Mouse (Mus musculus): ENCODE data around the gene Foxj3. TPM values are rescaled to one million over a fixed set of nuclear protein-coding genes. Genes with fewer than 3 reads are reported as not detected.
"Not testable (repeated sequence)": the region's sequence is repeated elsewhere in the genome, so short reads cannot be mapped to it uniquely, and the experiment has no call there.

Gene Foxj3
- polyA plus RNA-seq, 1 experiment from 2014 or later: 7.4 TPM

DNA sequence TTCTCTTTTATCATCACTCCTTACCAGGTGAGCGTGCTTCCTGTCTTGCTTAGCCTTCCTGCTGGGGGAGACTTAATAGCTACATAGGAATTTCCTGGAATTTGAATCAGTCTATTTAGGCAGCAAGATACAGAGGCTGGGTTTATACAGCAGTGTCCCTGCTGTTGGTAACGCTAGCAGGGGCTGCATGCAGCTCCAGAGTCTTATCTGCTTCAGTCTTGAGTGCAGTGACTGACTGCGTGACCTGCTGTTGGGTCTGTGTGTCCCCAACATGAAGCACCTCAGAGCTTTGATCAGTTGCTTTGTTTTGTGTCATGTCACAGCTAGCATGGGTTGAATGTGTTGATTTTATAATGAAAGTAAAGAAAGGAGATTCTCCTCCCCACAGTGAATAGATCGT, 90.5 kb downstream of the Foxj3 start:
- no peaks in the 10 kb centered on the region for H3K4me1 ChIP-seq (replicated peaks; ENCODE audit: control insufficient read depth, insufficient read depth)
- no peak overlapping the region for H3K4me3 ChIP-seq (ENCODE audit: low read depth, low read length)
- H3K9ac ChIP-seq (ENCODE audit: low read length): no peak overlapping the region
- no peaks in the 10 kb centered on the region for H3K27me3 ChIP-seq (ENCODE audit: control insufficient read depth, insufficient read depth, low read length)
- ATAC-seq (ENCODE audit: low FRiP score, low TSS enrichment) (no peak), DNase-seq (ENCODE audit: low spot score) (no peak)
- 85% methylated on average over 4 of the region's 4 CpGs for WGBS
- no peak overlapping the region for H3K27ac ChIP-seq (replicated peaks)
- peaks cover 20% of the 10 kb centered on the region for H3K36me3 ChIP-seq (ENCODE audit: control insufficient read depth, insufficient read depth, low read length)
- no peaks in the 10 kb centered on the region for H3K9me3 ChIP-seq (ENCODE audit: control insufficient read depth, low read length)
- H3K4me2 ChIP-seq (replicated peaks; ENCODE audit: low read depth): no peak overlapping the region
- TF ChIP-seq EP300 (optimal IDR thresholded peaks at IDR 0.05) (no peak), CTCF (IDR thresholded peaks at IDR 0.05; ENCODE audit: low read depth) (no peak)

DNA sequence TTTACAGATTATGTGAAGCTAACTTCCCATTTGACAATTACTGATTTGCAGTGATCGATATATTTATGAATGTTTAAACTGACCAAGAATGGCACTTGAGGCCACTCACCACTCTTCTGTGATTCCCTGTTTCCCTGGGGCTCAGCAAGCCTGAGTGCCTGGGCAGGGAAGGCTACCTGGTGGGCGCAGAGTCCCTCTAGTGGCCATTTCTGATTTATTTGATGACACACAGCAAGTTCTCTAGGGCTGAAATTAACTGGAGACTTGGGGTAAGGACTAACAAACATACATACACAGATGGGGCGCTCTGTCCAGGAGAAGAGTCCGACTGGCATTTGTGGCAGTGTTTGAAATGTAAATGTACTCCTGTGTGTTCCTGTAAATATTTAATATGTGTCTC, 91.6 kb downstream of the Foxj3 start:
- peak; percentile 50 for TF ChIP-seq CTCF (IDR thresholded peaks at IDR 0.05; ENCODE audit: low read depth)
- not testable (repeated sequence) for H3K4me3 ChIP-seq (ENCODE audit: low read depth, low read length); H3K4me1 ChIP-seq (replicated peaks; ENCODE audit: control insufficient read depth, insufficient read depth); H3K9me3 ChIP-seq (ENCODE audit: control insufficient read depth, low read length); H3K27ac ChIP-seq (replicated peaks); ATAC-seq (ENCODE audit: low FRiP score, low TSS enrichment); H3K4me2 ChIP-seq (replicated peaks; ENCODE audit: low read depth); H3K9ac ChIP-seq (ENCODE audit: low read length); DNase-seq (ENCODE audit: low spot score); H3K27me3 ChIP-seq (ENCODE audit: control insufficient read depth, insufficient read depth, low read length)
- 77% methylated on average over 3 of the region's 4 CpGs for WGBS
- H3K36me3 ChIP-seq (ENCODE audit: control insufficient read depth, insufficient read depth, low read length): peaks cover 13% of the 10 kb centered on the region

DNA sequence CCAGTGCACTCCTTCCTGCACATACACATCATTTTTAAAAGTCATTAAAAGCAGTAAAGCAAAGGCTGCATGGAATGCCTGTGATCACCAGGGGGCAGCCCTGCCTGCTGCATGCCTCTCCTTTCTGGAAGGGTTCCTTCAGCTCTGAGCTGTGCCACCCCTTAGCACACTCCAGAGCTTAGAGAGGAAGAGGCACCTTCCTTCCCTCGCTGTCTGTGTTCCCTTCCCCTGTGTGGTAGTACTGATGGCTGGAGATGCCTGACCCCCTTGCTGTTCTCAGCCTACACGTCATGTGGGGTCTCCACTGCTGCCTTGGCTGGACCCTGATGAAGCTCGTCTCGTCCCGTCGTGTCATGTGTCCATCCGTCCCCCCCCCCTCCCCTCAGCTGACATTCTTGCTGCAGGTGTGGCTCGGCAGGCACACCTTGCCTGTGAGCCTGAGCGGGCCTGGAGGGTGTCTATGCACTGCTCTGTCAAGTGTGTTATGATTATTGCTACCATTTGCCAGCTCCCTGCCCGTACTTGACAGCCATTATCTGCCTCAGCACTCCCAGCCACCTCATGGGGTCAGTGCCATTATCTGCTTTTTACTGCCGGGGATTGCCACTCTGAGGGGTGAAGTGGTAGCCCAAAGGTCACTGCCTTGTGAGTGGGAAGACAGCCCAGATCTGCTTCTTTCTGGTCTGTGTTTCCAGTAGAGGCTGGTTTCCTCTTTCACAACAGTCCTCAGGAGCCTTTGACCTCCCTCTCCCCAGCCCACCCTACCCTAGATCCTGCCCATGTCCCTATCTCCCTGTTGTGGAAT, 94.5 kb downstream of the Foxj3 start:
- Histone ChIP-seq H3K4me2 (replicated peaks; ENCODE audit: low read depth) (no peak overlapping the region), H3K4me1 (replicated peaks; ENCODE audit: control insufficient read depth, insufficient read depth) (no peaks in the 10 kb centered on the region), H3K27ac (replicated peaks) (no peak overlapping the region; the same call in 1 of the 2 replicates), H3K27me3 (ENCODE audit: control insufficient read depth, insufficient read depth, low read length) (no peaks in the 10 kb centered on the region), H3K9me3 (ENCODE audit: control insufficient read depth, low read length) (no peaks in the 10 kb centered on the region), H3K9ac (ENCODE audit: low read length) (no peak overlapping the region), H3K36me3 (ENCODE audit: control insufficient read depth, insufficient read depth, low read length) (peaks cover 10% of the 10 kb centered on the region; the same call in 1 of the 2 replicates), H3K4me3 (ENCODE audit: low read depth, low read length) (no peak overlapping the region)
- TF ChIP-seq CTCF (IDR thresholded peaks at IDR 0.05; ENCODE audit: low read depth) (peak; percentile 86), EP300 (optimal IDR thresholded peaks at IDR 0.05) (no peak)
- peak; percentile 76 for ATAC-seq (ENCODE audit: low FRiP score, low TSS enrichment)
- WGBS: 35% methylated on average over 11 of the region's 11 CpGs
- peak; percentile 64 for DNase-seq (ENCODE audit: low spot score)

DNA sequence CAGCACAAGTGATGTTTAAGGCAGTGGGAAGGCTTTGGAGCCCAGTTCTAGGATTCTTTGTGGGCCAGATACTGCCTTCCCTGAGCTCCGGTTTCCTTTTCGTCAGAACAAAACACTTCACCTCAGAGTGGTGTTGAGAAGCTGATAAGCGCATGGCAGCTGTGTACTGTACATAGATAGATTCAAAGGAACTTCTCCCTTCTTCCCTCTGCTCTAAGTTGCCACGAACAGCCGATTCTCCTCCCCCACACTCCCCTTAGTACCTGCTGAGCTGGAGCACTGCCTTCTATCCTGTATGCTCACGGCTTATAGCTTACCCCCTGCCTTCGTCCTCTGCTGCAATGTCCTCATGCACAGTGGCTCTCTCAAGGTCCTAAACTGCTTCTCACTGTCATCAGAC, 95.9 kb downstream of the Foxj3 start:
- Histone ChIP-seq H3K36me3 (ENCODE audit: control insufficient read depth, insufficient read depth, low read length) (peaks cover 10% of the 10 kb centered on the region; the same call in 1 of the 2 replicates), H3K27me3 (ENCODE audit: control insufficient read depth, insufficient read depth, low read length) (no peaks in the 10 kb centered on the region), H3K4me2 (replicated peaks; ENCODE audit: low read depth) (no peak overlapping the region), H3K4me1 (replicated peaks; ENCODE audit: control insufficient read depth, insufficient read depth) (no peaks in the 10 kb centered on the region), H3K27ac (replicated peaks) (no peak overlapping the region), H3K9me3 (ENCODE audit: control insufficient read depth, low read length) (no peaks in the 10 kb centered on the region), H3K4me3 (ENCODE audit: low read depth, low read length) (no peak overlapping the region), H3K9ac (ENCODE audit: low read length) (no peak overlapping the region)
- 71% methylated on average over 7 of the region's 7 CpGs for WGBS
- TF ChIP-seq CTCF (IDR thresholded peaks at IDR 0.05; ENCODE audit: low read depth) (no peak), EP300 (optimal IDR thresholded peaks at IDR 0.05) (no peak)
- ATAC-seq (ENCODE audit: low FRiP score, low TSS enrichment) (no peak), DNase-seq (ENCODE audit: low spot score) (no peak)

DNA sequence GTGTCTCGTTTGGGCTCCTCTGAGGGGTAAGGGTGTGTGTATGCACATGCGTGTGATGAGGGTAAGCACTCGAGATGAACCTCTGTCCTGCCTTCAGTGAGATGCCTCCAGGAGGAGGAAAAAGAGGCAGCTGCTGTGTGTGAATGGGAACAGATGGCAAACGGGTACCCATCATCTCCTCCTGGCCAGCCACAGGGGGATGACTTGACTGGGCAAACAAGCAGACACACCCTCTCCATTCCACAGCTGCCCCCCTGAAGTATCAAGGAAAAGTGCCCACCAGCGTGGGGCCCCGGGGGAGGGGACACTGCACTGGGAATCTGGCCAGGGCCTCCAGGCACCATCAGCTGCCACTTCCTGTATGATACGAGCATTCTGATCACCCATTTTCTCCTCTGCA, 96.5 kb downstream of the Foxj3 start:
- peaks cover 10% of the 10 kb centered on the region; the same call in 1 of the 2 replicates for H3K36me3 ChIP-seq (ENCODE audit: control insufficient read depth, insufficient read depth, low read length)
- ATAC-seq (ENCODE audit: low FRiP score, low TSS enrichment) (no peak), DNase-seq (ENCODE audit: low spot score) (no peak)
- no peak overlapping the region for H3K4me2 ChIP-seq (replicated peaks; ENCODE audit: low read depth)
- WGBS: 60% methylated on average over 7 of the region's 7 CpGs
- H3K27ac ChIP-seq (replicated peaks): no peak overlapping the region
- no peaks in the 10 kb centered on the region for H3K27me3 ChIP-seq (ENCODE audit: control insufficient read depth, insufficient read depth, low read length)
- no peak overlapping the region for H3K4me3 ChIP-seq (ENCODE audit: low read depth, low read length)
- H3K9me3 ChIP-seq (ENCODE audit: control insufficient read depth, low read length): no peaks in the 10 kb centered on the region
- TF ChIP-seq EP300 (optimal IDR thresholded peaks at IDR 0.05) (no peak), CTCF (IDR thresholded peaks at IDR 0.05; ENCODE audit: low read depth) (no peak)
- H3K9ac ChIP-seq (ENCODE audit: low read length): no peak overlapping the region
- no peaks in the 10 kb centered on the region for H3K4me1 ChIP-seq (replicated peaks; ENCODE audit: control insufficient read depth, insufficient read depth)

DNA sequence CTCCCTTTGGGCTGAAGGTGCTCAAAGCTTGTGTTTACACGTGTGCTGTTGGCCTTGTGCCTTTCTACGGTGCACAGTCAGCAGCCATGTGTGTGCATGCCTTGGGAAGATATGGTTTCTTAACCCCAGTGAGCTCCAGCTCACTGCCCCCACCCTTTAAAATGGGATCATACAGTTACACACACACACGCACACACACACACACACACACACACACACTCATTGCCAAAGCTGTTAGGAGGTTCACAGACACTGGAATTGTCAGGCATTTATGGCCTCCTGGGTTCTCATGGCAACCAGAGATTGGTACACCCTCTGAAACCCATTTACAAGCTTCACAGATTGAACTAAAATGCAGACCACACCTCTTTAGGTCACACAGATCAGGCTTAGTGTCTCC, 97.1 kb downstream of the Foxj3 start:
- no peak overlapping the region for H3K9ac ChIP-seq (ENCODE audit: low read length)
- no peak for DNase-seq (ENCODE audit: low spot score)
- no peak overlapping the region for H3K27ac ChIP-seq (replicated peaks)
- no peak overlapping the region for H3K4me2 ChIP-seq (replicated peaks; ENCODE audit: low read depth)
- 74% methylated on average over 3 of the region's 3 CpGs for WGBS
- no peaks in the 10 kb centered on the region for H3K9me3 ChIP-seq (ENCODE audit: control insufficient read depth, low read length)
- H3K4me1 ChIP-seq (replicated peaks; ENCODE audit: control insufficient read depth, insufficient read depth): no peaks in the 10 kb centered on the region
- no peak overlapping the region for H3K4me3 ChIP-seq (ENCODE audit: low read depth, low read length)
- H3K36me3 ChIP-seq (ENCODE audit: control insufficient read depth, insufficient read depth, low read length): peaks cover 10% of the 10 kb centered on the region; the same call in 1 of the 2 replicates
- no peaks in the 10 kb centered on the region for H3K27me3 ChIP-seq (ENCODE audit: control insufficient read depth, insufficient read depth, low read length)
- no peak for ATAC-seq (ENCODE audit: low FRiP score, low TSS enrichment)
- no peak for TF ChIP-seq CTCF (IDR thresholded peaks at IDR 0.05; ENCODE audit: low read depth)
- no peak for TF ChIP-seq EP300 (optimal IDR thresholded peaks at IDR 0.05)

Data from stomach, postnatal 0 days (tissue).